Mouse (Mus musculus) heart, adult 11 months (tissue): ENCODE data around the gene Tmprss11a.

Experiments
- DNase-seq: peaks from one replicate; pipeline ENCODE4 v3.0.0; 2022

Tmprss11a gene

DNA sequence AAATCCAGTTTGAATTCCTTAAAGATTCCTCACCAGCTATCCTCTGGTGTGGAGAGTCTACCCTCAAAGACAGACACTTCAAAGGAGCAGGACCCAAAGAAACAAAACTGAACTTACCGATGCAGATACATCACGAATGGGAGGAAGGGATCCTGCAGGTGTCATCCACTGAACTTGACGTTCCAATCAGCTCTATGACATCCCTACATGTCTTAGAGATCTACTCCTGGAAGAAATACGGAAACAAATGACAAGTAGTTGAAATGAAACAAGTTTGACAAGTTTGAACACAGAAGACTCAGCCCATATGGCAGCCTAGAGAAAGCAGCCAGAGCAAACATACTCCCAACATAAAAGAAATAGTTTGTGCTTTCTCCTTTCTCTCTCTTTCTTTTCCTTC, at the start of gene Tmprss11a:
Gene Tmprss11a, minus strand, starts transcription at position 101 of the 400 bp plus-strand sequence.
- DNase-seq, result no peak

DNA sequence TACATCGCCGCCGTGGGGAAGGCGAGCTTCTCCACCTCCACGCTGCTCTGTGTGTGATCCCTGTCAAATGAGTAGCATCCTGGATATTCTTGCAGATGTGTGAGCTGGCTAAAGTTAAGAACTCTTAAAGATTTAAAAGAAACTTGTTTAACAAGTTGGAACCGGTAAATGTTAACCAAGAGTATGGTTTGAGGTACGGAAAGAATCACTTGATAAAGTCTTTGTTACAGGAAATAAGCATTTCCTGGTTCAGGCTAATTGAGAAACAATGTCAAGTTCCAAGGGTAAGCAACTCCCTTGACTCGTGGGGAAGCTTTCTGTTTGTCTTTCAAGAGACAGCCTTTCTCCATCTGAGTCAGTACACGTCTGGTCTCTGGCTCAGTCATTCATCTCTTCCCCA, 49.7 kb upstream of the Tmprss11a start, which contains the start of gene Tmprss11g:
Gene Tmprss11g, minus strand, starts transcription at position 101 of the 400 bp plus-strand sequence.
- DNase-seq, result no peak

DNA sequence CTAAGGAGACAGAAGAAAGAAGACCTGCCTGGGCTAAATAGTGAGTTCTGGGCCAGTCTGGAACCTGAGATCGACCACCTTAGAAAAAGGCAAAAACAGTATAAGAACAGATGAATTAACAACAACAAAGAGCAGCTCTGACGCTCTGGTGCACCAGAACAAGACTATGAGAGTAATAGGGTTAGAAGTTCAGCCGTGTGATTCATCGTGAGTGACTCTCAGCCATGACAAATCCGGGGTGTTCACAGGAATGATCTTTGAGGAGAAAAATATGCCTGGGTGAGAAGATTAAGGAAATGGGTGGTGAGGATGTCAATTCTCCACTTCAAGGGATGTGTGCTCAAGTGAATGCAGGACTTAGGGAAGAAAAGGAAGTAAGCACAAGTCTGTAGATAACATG, 42.7 kb upstream of the Tmprss11a start:
- no peak for DNase-seq

DNA sequence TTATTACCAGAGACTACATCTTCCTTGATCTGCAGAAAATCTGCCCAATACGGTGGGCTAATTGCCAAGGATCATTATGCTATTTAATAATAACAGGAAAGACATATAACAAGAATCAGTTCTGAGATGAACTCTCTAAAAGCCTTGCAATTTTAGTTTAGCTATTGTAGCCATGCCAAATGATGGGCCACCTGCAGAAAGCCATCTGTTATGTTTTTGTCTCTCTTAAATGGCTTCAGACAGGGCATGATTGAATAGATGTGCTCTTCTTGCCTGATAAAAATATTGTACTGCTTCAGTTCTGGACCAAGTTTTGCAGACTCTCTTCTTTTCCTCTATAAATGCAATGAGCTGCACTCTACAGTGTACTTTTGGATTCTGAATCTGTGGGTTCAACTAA, 24.7 kb upstream of the Tmprss11a start:
- DNase-seq, result no peak

DNA sequence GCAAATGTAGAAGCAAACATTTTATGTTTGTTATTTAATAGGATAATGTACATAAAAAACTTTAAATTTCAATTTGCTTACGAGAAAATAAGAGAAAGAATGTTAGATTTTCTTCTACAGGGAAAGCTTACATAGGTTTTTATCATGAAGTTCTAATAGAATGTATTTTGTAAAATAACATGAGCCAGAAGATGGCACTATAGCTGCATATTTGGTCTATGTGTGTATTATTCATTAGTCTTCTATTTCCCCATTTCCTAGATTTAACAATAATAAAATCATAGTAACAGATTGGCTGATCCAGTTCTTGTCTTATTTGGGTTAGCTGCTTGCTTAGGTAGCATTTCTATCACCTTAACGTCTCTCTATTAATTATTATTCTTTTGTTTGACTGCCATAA, 13.8 kb upstream of the Tmprss11a start:
- no peak for DNase-seq

DNA sequence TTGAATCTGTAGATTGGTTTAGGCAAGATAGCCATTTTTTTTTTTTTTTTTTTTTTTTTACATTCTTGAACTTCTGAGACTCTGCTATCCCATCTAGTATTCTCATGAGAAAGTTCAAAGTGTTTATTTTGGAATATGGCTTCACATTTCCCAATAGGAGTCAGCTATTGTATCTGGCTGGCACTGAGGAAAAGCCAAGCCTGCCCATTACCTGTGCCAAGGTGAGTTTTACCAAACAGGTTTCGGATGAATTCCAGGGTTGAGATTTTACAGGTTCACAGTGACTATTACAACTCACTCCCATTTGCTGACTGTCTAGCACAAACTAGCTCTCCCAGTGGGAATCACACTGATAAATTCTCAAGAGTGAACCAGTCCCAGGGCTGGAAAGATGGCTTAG, 13.2 kb upstream of the Tmprss11a start:
- DNase-seq, result no peak

DNA sequence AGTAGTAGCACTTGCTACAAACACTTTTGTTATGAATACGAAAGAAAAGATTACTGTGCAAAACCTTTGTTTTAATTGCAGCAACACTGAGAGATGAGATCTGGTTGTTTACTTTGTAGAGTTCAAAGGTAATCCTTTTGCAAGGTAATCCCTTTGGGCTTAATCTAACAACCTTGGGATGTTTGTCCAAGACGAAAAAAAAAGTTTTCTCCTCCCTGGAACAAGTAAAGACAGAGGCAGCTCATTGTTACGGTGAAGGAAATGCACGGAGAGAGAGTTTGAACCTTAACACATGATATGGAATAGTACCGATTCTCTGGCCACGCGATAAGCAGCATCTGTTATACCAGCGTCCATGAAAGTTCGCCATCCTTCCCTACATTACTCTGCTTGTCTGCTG, 5.1 kb upstream of the Tmprss11a start:
- DNase-seq, result no peak

DNA sequence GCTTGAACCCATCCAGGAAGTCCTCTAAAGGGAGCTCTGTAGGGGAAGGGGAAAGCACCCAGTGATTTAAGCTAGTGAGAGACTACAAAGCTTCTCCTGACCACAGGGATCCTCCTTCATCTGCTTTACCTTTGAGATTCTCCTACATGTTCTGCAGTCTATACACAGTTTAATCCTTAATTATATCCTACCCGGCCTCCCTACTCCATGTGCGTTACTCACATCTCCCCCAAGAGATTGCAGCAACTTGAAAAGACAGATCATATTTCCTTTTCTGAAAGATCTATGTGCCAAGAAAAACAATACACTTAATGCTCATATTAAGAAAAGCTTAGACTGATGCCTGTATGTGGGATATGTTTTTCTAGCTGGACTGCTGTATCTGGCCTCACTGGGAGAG, 29.5 kb downstream of the Tmprss11a start:
- no peak for DNase-seq

DNA sequence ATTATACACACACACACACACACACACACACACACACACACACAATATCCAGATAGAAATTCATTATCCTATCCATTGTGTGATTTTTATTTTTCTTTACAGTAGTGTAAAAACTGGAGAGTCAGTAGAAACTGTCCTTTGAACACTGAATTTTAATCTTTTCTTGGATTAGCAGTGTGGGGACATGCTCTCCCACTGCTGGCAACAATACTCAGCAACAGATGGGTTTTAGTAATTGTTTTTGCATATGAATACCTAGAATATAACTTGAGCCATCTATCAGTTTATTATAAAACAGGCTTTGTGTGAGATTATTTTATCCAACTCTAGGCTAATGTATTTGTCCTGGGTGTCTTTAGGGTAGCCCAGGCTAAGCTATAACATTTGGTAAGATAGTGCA, 30.2 kb downstream of the Tmprss11a start:
- no peak for DNase-seq

DNA sequence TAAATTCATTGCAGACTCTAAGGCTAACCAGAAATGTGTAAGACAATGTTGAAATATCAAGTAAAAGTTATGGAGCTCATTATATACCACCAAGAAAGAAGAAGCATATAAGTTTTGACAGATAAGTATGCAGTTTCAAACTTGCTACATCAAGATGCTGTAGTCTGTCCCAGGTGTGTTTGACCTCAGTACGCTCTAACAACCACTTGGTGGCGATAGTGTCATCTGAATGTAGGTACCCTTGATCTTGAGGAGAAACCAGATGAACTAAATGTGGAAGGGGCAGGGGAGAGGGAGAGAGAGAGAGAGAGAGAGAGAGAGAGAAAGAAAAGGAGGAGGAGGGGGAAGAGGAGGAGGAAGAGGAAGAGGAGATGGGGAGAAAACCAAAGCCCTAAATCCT, 36.1 kb downstream of the Tmprss11a start:
- DNase-seq, result no peak

DNA sequence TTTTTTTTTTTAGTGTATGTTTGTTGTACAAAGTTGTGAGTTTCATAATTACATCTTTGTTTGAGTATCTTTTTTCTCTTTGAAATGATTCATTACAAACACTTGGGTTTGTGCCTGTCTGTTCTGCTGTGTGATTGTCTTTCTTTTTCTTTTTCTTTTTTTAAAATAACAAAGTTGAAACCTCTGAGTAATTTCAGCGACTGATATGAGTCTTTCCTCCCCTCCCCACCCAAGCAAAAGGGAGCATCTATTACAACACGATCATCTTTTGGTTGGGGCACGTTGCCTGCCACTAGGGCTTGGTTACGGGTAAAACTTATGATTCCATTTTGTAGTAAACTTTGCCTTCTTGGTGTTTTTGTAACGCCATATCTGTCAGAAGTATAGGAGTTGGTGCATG, 37.7 kb downstream of the Tmprss11a start:
- DNase-seq, result no peak

DNA sequence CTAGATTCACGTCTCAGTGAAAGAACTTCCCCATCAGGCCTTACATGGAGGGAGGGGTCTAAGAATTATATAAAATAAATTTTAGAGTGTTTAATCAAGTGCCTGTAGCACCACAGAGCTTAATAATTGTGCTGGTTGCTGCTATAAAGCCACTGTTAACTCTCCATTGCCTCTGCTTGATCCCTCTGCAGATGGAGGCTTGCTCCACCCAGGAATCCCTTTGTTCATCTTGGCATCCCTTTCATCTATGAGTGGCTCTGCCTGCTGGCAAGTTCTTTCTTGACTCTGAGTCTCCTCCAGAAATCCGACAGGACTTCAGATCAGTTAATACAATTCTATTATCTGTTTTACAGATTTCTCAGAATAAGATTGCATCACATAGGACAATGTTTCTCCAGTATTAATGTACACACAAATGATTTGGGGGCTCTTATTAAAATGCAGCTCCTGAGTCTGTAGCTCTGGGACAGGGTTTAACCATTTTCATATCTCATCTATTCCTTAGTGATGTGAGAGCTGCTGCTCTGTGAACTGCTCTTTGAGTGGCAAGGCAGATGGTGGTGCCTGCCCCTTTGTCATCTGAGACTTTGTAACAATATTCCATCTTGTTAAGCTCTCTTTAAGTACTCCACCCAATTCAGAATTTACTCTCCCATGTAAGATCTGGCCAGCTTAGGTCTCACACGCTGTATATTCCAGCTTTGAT, 47.3 kb downstream of the Tmprss11a start:
- DNase-seq, result no peak

DNA sequence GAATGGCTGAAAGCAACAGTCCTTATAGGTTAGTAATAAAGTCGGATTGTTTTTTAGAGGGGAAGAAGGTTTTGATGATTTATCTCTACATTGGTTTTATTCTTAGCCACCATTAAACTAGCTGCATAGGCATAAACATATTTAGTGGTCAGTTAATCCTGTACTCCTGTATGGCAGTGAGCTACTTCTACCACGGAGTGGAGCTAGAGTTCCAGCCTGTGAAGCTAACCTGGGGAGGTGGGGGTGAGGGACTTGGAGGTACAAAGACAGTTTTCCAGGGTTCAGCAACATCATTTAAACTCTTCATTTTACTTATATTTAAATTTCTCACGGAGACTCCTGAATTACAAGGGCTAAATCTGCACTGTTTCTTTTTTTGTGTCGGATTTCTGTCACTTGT, 49.3 kb downstream of the Tmprss11a start:
- no peak for DNase-seq

DNA sequence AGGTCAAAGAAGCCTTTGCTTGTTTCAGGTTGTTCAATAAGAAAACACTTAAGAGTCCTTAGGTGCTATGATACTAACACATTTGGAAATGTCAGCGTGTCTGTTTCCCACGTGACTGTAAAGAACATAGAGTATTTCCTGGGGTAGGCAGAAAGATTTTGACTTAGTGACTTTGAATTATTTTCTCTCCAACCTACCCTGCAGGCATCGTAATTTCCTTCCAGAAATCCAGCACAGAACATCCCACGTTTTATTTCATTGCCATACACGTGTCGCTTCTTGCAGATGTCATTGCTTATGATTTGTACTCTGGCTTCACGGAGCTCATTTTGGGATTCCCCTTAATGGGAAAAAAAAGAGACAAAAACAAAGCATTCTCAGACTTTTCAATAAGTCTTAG, 54.5 kb downstream of the Tmprss11a start:
- DNase-seq, result no peak

DNA sequence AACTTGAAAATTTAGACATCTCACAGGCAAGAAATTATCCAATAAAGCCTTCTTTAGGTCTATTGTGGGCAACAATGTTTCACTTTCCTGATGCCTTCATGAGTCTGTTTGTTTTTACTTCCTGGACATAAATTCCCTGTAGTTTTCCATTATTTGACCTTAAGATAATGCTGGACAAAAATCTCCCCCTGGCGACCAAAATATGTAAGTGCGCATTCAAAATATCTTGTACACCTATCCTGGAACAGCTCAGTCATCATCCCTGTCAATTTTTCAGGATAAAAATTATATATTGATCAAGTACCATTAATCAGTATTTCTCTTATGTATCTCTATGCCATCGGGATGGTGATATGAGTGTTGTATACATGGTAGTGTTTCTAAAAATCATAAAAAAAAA, 58.0 kb downstream of the Tmprss11a start:
- DNase-seq, result no peak

DNA sequence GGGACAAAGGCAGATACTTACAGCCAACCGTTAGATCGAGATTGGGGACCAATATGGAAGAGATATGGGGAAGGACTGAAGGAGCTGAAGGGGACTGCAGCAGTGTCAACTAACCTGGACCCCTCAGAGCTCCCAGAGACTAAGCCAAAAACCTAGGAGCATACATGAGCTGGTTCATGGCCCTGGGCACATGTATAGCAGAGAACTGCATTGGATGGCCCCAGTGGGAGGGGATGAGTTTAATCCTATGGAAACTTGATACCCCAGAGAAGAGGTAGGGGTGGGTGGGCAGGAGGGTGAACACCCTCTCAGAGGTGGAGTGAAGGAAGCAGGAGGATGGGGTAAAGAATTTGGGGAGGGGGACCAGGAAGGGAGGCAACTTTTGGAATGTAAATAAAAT, 60.8 kb downstream of the Tmprss11a start:
- no peak for DNase-seq

DNA sequence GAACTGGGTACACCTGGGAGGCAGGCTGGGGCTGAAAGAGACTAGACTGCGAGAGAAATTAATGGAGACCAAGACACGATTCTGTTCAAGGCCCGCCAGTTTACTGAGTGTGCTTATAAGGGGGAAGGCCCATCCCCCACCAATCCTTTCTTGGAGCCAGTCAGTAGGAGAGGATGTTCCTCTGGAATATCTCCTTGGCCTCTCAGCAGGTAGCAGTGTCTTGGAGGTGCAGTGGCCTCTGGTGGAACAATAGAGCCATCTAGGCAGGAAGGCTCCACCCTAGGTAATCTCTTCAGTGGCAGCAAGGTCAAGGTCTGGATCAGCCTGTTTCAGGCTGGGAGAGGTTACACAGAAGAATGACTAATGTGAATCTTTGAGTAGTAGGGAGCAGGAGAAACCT, 61.6 kb downstream of the Tmprss11a start:
- DNase-seq, result no peak

DNA sequence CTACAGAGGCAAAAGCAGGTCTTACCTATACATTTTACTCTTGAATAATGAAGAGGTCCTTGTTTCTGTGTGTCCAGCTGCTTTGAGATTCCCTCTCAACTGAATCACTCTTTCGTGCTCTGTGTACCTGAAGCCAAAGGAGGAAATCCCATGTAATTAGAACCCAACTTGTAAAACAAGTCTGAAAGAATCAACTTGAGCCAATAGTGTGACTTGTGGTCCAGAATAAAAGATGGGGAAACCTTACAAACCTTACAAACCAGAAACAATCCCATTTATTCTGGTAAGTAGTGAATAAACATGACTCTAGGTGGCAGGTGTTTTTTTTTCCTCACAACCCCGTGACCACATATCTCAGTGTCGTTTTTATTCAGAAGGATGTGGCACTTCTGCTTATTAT, 95.5 kb downstream of the Tmprss11a start, which contains the start of gene Tmprss11d:
Gene Tmprss11d, minus strand, starts transcription at position 101 of the 400 bp plus-strand sequence.
- DNase-seq, result no peak
